Mouse (Mus musculus): ENCODE measurements around the gene Hmgn2. TPM values are rescaled to one million over a fixed set of nuclear protein-coding genes. Genes with fewer than 3 reads are reported as not detected.

The Hmgn2 gene
- 2,768 and 2,901 TPM in 2 replicates for polyA plus RNA-seq (2015; fragmentation: Nextera tagmentation; extraction: Ambion mirVana)

GRCm38 (mm10) chr4:133968150-133968921 lies at the start of gene Hmgn2:
TSS of gene Hmgn2 (minus strand) at chr4:133968650.
- Histone ChIP-seq H3K27ac (peak within 1 kb of the TSS; percentile 100), H3K27me3 (no peaks in the 10 kb centered on the region), H3K36me3 (peaks cover 37% of the 10 kb centered on the region), H3K4me3 (peak within 1 kb of the TSS; percentile 88), H3K9ac (peak within 1 kb of the TSS; percentile 97), H3K9me3 (no peaks in the 10 kb centered on the region), H3K4me1 (peaks cover 23% of the 10 kb centered on the region), H3K4me2 (peak within 1 kb of the TSS; percentile 98)
- under 1% methylated on average over 42 of the region's 42 CpGs for WGBS
- peak; percentile 62; the same call in 1 of the 2 replicates for ATAC-seq (ENCODE audit: borderline replicate concordance, extremely low read depth, low FRiP score, low TSS enrichment)

- Histone ChIP-seq H3K27me3 (peaks cover 65% of the 10 kb centered on the region), H3K4me2 (0 out of 2 replicates have a peak overlapping the region, but pooled peaks have one; percentile 26), H3K9ac (no peak overlapping the region), H3K4me1 (peaks cover 13% of the 10 kb centered on the region; the same call in 1 of the 2 replicates), H3K36me3 (no peaks in the 10 kb centered on the region), H3K27ac (no peak overlapping the region), H3K9me3 (no peaks in the 10 kb centered on the region), H3K4me3 (0 out of 2 replicates have a peak overlapping the region, but pooled peaks have one; percentile 4)
- 4% methylated on average over 21 of the region's 21 CpGs for WGBS
- ATAC-seq (ENCODE audit: borderline replicate concordance, extremely low read depth, low FRiP score, low TSS enrichment), result no peak
Measured at GRCm38 (mm10) chr4:134017201-134017865, 48.9 kb upstream of the Hmgn2 start.

- no peak overlapping the region for H3K4me3 ChIP-seq
- WGBS, result 2% methylated on average over 8 of the region's 8 CpGs
- H3K9ac ChIP-seq, result no peak overlapping the region
- ATAC-seq (ENCODE audit: borderline replicate concordance, extremely low read depth, low FRiP score, low TSS enrichment), result no peak
- H3K4me2 ChIP-seq, result no peak overlapping the region
- H3K27ac ChIP-seq, result no peak overlapping the region
- H3K4me1 ChIP-seq, result peaks cover 18% of the 10 kb centered on the region
- no peaks in the 10 kb centered on the region for H3K36me3 ChIP-seq
- peaks cover 65% of the 10 kb centered on the region for H3K27me3 ChIP-seq
- no peaks in the 10 kb centered on the region for H3K9me3 ChIP-seq
Measured at GRCm38 (mm10) chr4:134016767-134017166, 48.3 kb upstream of the Hmgn2 start.

- Histone ChIP-seq H3K27me3 (peaks cover 65% of the 10 kb centered on the region), H3K36me3 (no peaks in the 10 kb centered on the region), H3K4me3 (no peak overlapping the region), H3K9me3 (no peaks in the 10 kb centered on the region), H3K4me1 (peaks cover 23% of the 10 kb centered on the region), H3K27ac (no peak overlapping the region), H3K4me2 (no peak overlapping the region), H3K9ac (no peak overlapping the region)
- 14% methylated on average over 7 of the region's 7 CpGs for WGBS
- ATAC-seq (ENCODE audit: borderline replicate concordance, extremely low read depth, low FRiP score, low TSS enrichment), result no peak
Measured at GRCm38 (mm10) chr4:134016208-134016607, 47.8 kb upstream of the Hmgn2 start.

GRCm38 (mm10) chr4:134012858-134013528 lies 44.5 kb upstream of the Hmgn2 start:
- Histone ChIP-seq H3K27ac (no peak overlapping the region), H3K9ac (no peak overlapping the region), H3K9me3 (no peaks in the 10 kb centered on the region), H3K27me3 (peaks cover 39% of the 10 kb centered on the region), H3K4me2 (no peak overlapping the region), H3K4me1 (peaks cover 23% of the 10 kb centered on the region), H3K4me3 (no peak overlapping the region), H3K36me3 (no peaks in the 10 kb centered on the region)
- 36% methylated on average over 12 of the region's 12 CpGs for WGBS
- ATAC-seq (ENCODE audit: borderline replicate concordance, extremely low read depth, low FRiP score, low TSS enrichment), result no peak

- Histone ChIP-seq H3K4me1 (peaks cover 18% of the 10 kb centered on the region), H3K27ac (peak overlapping the region; percentile 73), H3K9me3 (no peaks in the 10 kb centered on the region), H3K9ac (no peak overlapping the region), H3K4me3 (no peak overlapping the region), H3K36me3 (no peaks in the 10 kb centered on the region), H3K27me3 (peaks cover 27% of the 10 kb centered on the region), H3K4me2 (peak overlapping the region; percentile 18; the same call in 1 of the 2 replicates)
- 3% methylated on average over 16 of the region's 16 CpGs for WGBS
- ATAC-seq (ENCODE audit: borderline replicate concordance, extremely low read depth, low FRiP score, low TSS enrichment), result peak; percentile 44
Measured at GRCm38 (mm10) chr4:134011450-134012414, 43.3 kb upstream of the Hmgn2 start.

- WGBS, result 53% methylated on average over 6 of the region's 6 CpGs
Measured at GRCm38 (mm10) chr4:134009709-134010108, 41.3 kb upstream of the Hmgn2 start.

GRCm38 (mm10) chr4:134006845-134007244 lies 38.4 kb upstream of the Hmgn2 start:
- H3K4me1 ChIP-seq, result peaks cover 8% of the 10 kb centered on the region
- H3K27ac ChIP-seq, result no peak overlapping the region
- ATAC-seq (ENCODE audit: borderline replicate concordance, extremely low read depth, low FRiP score, low TSS enrichment), result no peak
- no peak overlapping the region for H3K9ac ChIP-seq
- no peaks in the 10 kb centered on the region for H3K27me3 ChIP-seq
- H3K4me3 ChIP-seq, result no peak overlapping the region
- WGBS, result 69% methylated on average over 3 of the region's 3 CpGs
- H3K36me3 ChIP-seq, result no peaks in the 10 kb centered on the region
- no peaks in the 10 kb centered on the region for H3K9me3 ChIP-seq
- H3K4me2 ChIP-seq, result no peak overlapping the region

More at GRCm38 (mm10) chr4:134009709-134010108, 41.3 kb upstream of the Hmgn2 start:
- Histone ChIP-seq H3K27me3 (peaks cover 10% of the 10 kb centered on the region; the same call in 1 of the 2 replicates), H3K36me3 (no peaks in the 10 kb centered on the region), H3K4me2 (no peak overlapping the region), H3K9ac (no peak overlapping the region), H3K27ac (no peak overlapping the region), H3K4me1 (peaks cover 18% of the 10 kb centered on the region), H3K9me3 (no peaks in the 10 kb centered on the region), H3K4me3 (no peak overlapping the region)
- no peak for ATAC-seq (ENCODE audit: borderline replicate concordance, extremely low read depth, low FRiP score, low TSS enrichment)

GRCm38 (mm10) chr4:134005581-134006358 lies 37.3 kb upstream of the Hmgn2 start:
- Histone ChIP-seq H3K27ac (no peak overlapping the region), H3K9ac (no peak overlapping the region), H3K36me3 (no peaks in the 10 kb centered on the region), H3K27me3 (no peaks in the 10 kb centered on the region), H3K9me3 (no peaks in the 10 kb centered on the region), H3K4me3 (no peak overlapping the region), H3K4me2 (no peak overlapping the region), H3K4me1 (peaks cover 6% of the 10 kb centered on the region; the same call in 1 of the 2 replicates)
- WGBS, result 76% methylated on average over 12 of the region's 12 CpGs
- no peak for ATAC-seq (ENCODE audit: borderline replicate concordance, extremely low read depth, low FRiP score, low TSS enrichment)

- no peaks in the 10 kb centered on the region for H3K9me3 ChIP-seq
- no peaks in the 10 kb centered on the region for H3K36me3 ChIP-seq
- no peak for ATAC-seq (ENCODE audit: borderline replicate concordance, extremely low read depth, low FRiP score, low TSS enrichment)
- no peaks in the 10 kb centered on the region for H3K27me3 ChIP-seq
- WGBS, result 51% methylated on average over 5 of the region's 5 CpGs
- H3K9ac ChIP-seq, result no peak overlapping the region
- H3K27ac ChIP-seq, result no peak overlapping the region
- H3K4me1 ChIP-seq, result peaks cover 15% of the 10 kb centered on the region
- H3K4me3 ChIP-seq, result no peak overlapping the region
- H3K4me2 ChIP-seq, result no peak overlapping the region
Measured at GRCm38 (mm10) chr4:134002903-134003302, 34.5 kb upstream of the Hmgn2 start.
